Comparison of ENCODE assay signal across 11 mouse cellular contexts in the genomic region with DNA sequence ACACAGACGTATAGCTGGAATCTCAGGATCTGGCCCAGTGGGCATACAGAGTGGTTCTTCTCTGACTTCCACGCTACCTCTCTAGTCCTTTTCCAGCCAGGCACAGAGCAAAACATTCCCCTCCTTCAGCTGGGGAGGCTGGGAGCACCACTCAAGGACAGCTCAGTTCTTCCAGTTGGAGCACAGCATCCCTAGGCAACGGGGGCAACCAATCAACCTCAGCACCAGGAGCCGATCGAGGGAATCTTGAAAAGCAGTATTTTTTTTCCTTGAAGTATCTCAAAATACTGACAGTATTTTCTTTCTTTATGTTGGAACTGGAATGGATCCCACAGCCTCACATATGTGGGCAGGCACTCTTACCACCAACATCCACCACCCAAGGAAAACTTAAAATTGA. TPM values are rescaled to one million over a fixed set of nuclear protein-coding genes. Genes with fewer than 3 reads are reported as not detected.
DNase-seq lines count a peak whose midpoint lies in the region; ATAC-seq and TF ChIP-seq lines count a peak whose summit lies in the region.
"Had no signal": no experiment of that assay in that cellular context is flagged by ENCODE, and none has a peak within 500 bp of the region (broad histone marks: within the 10 kb centered on the region; RNA-seq: fewer than 3 reads in every experiment).

No protein-coding gene starts in this region.

- peak overlapping the region; percentile 45 for H3K27ac ChIP-seq in testis, adult 2 months (ENCODE audit: control insufficient read depth, insufficient read depth, low read depth, low read length)
- H3K27ac ChIP-seq in forebrain, embryonic 15.5 days (replicated peaks), result peak overlapping the region; percentile 92
- peak overlapping the region; percentile 64 for H3K27ac ChIP-seq in limb, embryonic 15.5 days
- H3K27ac ChIP-seq in intestine, postnatal 0 days (ENCODE audit: low read depth, low read length), result no peak overlapping the region
- H3K27ac ChIP-seq: heart, embryonic 13.5 days had no signal

- WGBS in forebrain, embryonic 15.5 days, result 56% methylated on average over 5 of the region's 5 CpGs
- WGBS in limb, embryonic 15.5 days, result 55% methylated on average over 5 of the region's 5 CpGs
- WGBS in intestine, postnatal 0 days, result 84% methylated on average over 5 of the region's 5 CpGs

- H3K9ac ChIP-seq in forebrain, embryonic 15.5 days (replicated peaks), result no peak overlapping the region
- no peak overlapping the region for H3K9ac ChIP-seq in limb, embryonic 15.5 days
- no peak overlapping the region for H3K9ac ChIP-seq in intestine, postnatal 0 days (ENCODE audit: low read depth, low read length)

- no peak for DNase-seq in testis, postnatal 14 days (ENCODE audit: low spot score)
- DNase-seq in urinary bladder, adult 2 months (ENCODE audit: low spot score), result no peak
- DNase-seq in adrenal gland, adult (ENCODE audit: inconsistent age in 2 of 2, low spot score in 1 of 2), result no peak
- DNase-seq: cerebellum, adult 2 months; layer of hippocampus, postnatal 36 days had no signal

- H3K9me3 ChIP-seq in forebrain, embryonic 15.5 days, result no peaks in the 10 kb centered on the region
- H3K9me3 ChIP-seq in limb, embryonic 15.5 days, result no peaks in the 10 kb centered on the region
- H3K9me3 ChIP-seq in intestine, postnatal 0 days (ENCODE audit: control insufficient read depth), result no peaks in the 10 kb centered on the region
- H3K9me3 ChIP-seq: heart, embryonic 13.5 days had no signal

- no peak for TF ChIP-seq POLR2A in testis, adult 2 months (IDR thresholded peaks at IDR 0.05; ENCODE audit: control insufficient read depth, low read depth, low read length)

- TF ChIP-seq CTCF in testis, adult 2 months (IDR thresholded peaks at IDR 0.05; ENCODE audit: control insufficient read depth, insufficient read depth, insufficient replicate concordance, low read depth, low read length), result no peak
- no peak for TF ChIP-seq CTCF in intestine, postnatal 0 days (IDR thresholded peaks at IDR 0.05; ENCODE audit: low read depth)

- no peaks in the 10 kb centered on the region for H3K27me3 ChIP-seq in testis, adult 2 months (ENCODE audit: control insufficient read depth, insufficient read depth, low read length)
- no peaks in the 10 kb centered on the region for H3K27me3 ChIP-seq in forebrain, embryonic 15.5 days
- no peaks in the 10 kb centered on the region for H3K27me3 ChIP-seq in limb, embryonic 15.5 days
- no peaks in the 10 kb centered on the region for H3K27me3 ChIP-seq in intestine, postnatal 0 days (replicated peaks; ENCODE audit: control insufficient read depth, insufficient read depth, low read length)

- H3K4me3 ChIP-seq in testis, adult 2 months (ENCODE audit: control insufficient read depth, low read depth, low read length), result no peak overlapping the region
- H3K4me3 ChIP-seq in forebrain, embryonic 15.5 days, result no peak overlapping the region
- no peak overlapping the region for H3K4me3 ChIP-seq in limb, embryonic 15.5 days
- H3K4me3 ChIP-seq in intestine, postnatal 0 days (ENCODE audit: low read depth, low read length), result no peak overlapping the region

- H3K36me3 ChIP-seq in testis, adult 2 months (ENCODE audit: control insufficient read depth, insufficient read depth, low read length), result no peaks in the 10 kb centered on the region
- no peaks in the 10 kb centered on the region for H3K36me3 ChIP-seq in forebrain, embryonic 15.5 days
- no peaks in the 10 kb centered on the region for H3K36me3 ChIP-seq in limb, embryonic 15.5 days
- H3K36me3 ChIP-seq in intestine, postnatal 0 days (ENCODE audit: control insufficient read depth, insufficient read depth), result no peaks in the 10 kb centered on the region; the same call in 1 of the 2 replicates
- H3K36me3 ChIP-seq: heart, embryonic 13.5 days had no signal

- H3K4me2 ChIP-seq in forebrain, embryonic 15.5 days (replicated peaks), result no peak overlapping the region
- no peak overlapping the region for H3K4me2 ChIP-seq in limb, embryonic 15.5 days
- H3K4me2 ChIP-seq in intestine, postnatal 0 days (replicated peaks; ENCODE audit: low read depth), result no peak overlapping the region
- H3K4me2 ChIP-seq: liver, embryonic 11.5 days had no signal

- no peak for ATAC-seq in forebrain, embryonic 15.5 days (replicated peaks)
- ATAC-seq in limb, embryonic 15.5 days (ENCODE audit: insufficient number of reproducible peaks, low FRiP score, low TSS enrichment, low read depth), result no peak
- ATAC-seq in intestine, postnatal 0 days, result no peak

- peaks cover 28% of the 10 kb centered on the region for H3K4me1 ChIP-seq in testis, adult 2 months (ENCODE audit: control insufficient read depth, insufficient read depth, low read length)
- peaks cover 44% of the 10 kb centered on the region for H3K4me1 ChIP-seq in forebrain, embryonic 15.5 days
- peaks cover 40% of the 10 kb centered on the region for H3K4me1 ChIP-seq in limb, embryonic 15.5 days
- no peaks in the 10 kb centered on the region for H3K4me1 ChIP-seq in intestine, postnatal 0 days (replicated peaks; ENCODE audit: control insufficient read depth, insufficient read depth, low read length)

RNA-seq across cellular contexts. Expression of gene Ddit4, which starts 5.0 kb away (rescaled TPM):
- polyA plus RNA-seq in testis, adult 2 months (2012; rRNA removed), result 19.9 and 23.0 TPM in 2 replicates
- polyA plus RNA-seq in forebrain, embryonic 15.5 days (2015; fragmentation: Nextera tagmentation; extraction: Ambion mirVana), result 90.0 and 92.5 TPM in 2 replicates
- 63.6 and 77.1 TPM in 2 replicates for polyA plus RNA-seq in limb, embryonic 15.5 days (2015; fragmentation: Nextera tagmentation; extraction: Ambion mirVana)
- polyA plus RNA-seq in urinary bladder, adult 2 months (2012; rRNA removed), result 20.6 and 30.7 TPM in 2 replicates
- 11.5 and 17.8 TPM in 2 replicates for polyA plus RNA-seq in intestine, postnatal 0 days (2015; fragmentation: Nextera tagmentation; extraction: Ambion mirVana)

RNA-seq across cellular contexts. Expression of gene Ascc1, which starts 45.9 kb away (rescaled TPM):
- 97.0 and 99.2 TPM in 2 replicates for polyA plus RNA-seq in testis, adult 2 months (2012; rRNA removed)
- 47.9 and 48.9 TPM in 2 replicates for polyA plus RNA-seq in forebrain, embryonic 15.5 days (2015; fragmentation: Nextera tagmentation; extraction: Ambion mirVana)
- 41.3 and 44.4 TPM in 2 replicates for polyA plus RNA-seq in limb, embryonic 15.5 days (2015; fragmentation: Nextera tagmentation; extraction: Ambion mirVana)
- 36.2 and 39.2 TPM in 2 replicates for polyA plus RNA-seq in urinary bladder, adult 2 months (2012; rRNA removed)
- polyA plus RNA-seq in intestine, postnatal 0 days (2015; fragmentation: Nextera tagmentation; extraction: Ambion mirVana), result 28.7 TPM in 2 replicates

RNA-seq across cellular contexts. Expression of gene Anapc16, which starts 46.3 kb away (rescaled TPM):
- 41.3 and 42.5 TPM in 2 replicates for polyA plus RNA-seq in testis, adult 2 months (2012; rRNA removed)
- 117 TPM in 2 replicates for polyA plus RNA-seq in forebrain, embryonic 15.5 days (2015; fragmentation: Nextera tagmentation; extraction: Ambion mirVana)
- 97.5 and 110 TPM in 2 replicates for polyA plus RNA-seq in limb, embryonic 15.5 days (2015; fragmentation: Nextera tagmentation; extraction: Ambion mirVana)
- 91.8 and 93.0 TPM in 2 replicates for polyA plus RNA-seq in urinary bladder, adult 2 months (2012; rRNA removed)
- 98.4 and 100 TPM in 2 replicates for polyA plus RNA-seq in intestine, postnatal 0 days (2015; fragmentation: Nextera tagmentation; extraction: Ambion mirVana)
